ENCODE assay signal across 8 mouse cellular contexts in genomic region chr13:69810936-69811680, GRCm38 (mm10). TPM values are rescaled to one million over a fixed set of nuclear protein-coding genes. Genes with fewer than 3 reads are reported as not detected.
DNase-seq lines count a peak whose midpoint lies in the region; ATAC-seq lines count a peak whose summit lies in the region.

No protein-coding gene starts in this region.

- H3K9me3 ChIP-seq in liver, embryonic 12.5 days (replicated peaks), result no peaks in the 10 kb centered on the region

- WGBS in liver, embryonic 12.5 days (ENCODE audit: insufficient replicate concordance), result 75% methylated on average over 14 of the region's 14 CpGs

- no peak for ATAC-seq in liver, embryonic 12.5 days

- peak overlapping the region; percentile 95 for H3K4me3 ChIP-seq in liver, embryonic 12.5 days

- H3K4me1 ChIP-seq in liver, embryonic 12.5 days, result peaks cover 23% of the 10 kb centered on the region

- H3K27me3 ChIP-seq in liver, embryonic 12.5 days (replicated peaks), result no peaks in the 10 kb centered on the region

- H3K36me3 ChIP-seq in liver, embryonic 12.5 days, result peaks cover 44% of the 10 kb centered on the region

- no peak overlapping the region for H3K27ac ChIP-seq in liver, embryonic 12.5 days

- H3K4me2 ChIP-seq in liver, embryonic 12.5 days, result peak overlapping the region; percentile 87

- DNase-seq in adrenal gland, adult (ENCODE audit: inconsistent age in 2 of 2, low spot score in 1 of 2), result peak; percentile 61 to 76
- no peak for DNase-seq in adrenal gland, postnatal 25 days
- DNase-seq in ovary, adult 18-20 months (ENCODE audit: low spot score), result peak; percentile 75
- DNase-seq in ovary, postnatal 10 days (ENCODE audit: low spot score), result no peak
- DNase-seq in testis, postnatal 14 days (ENCODE audit: low spot score), result peak; percentile 69
- DNase-seq in right cerebral cortex, postnatal 36 days (ENCODE audit: low spot score in 2 of 2), result no peak
- no peak for DNase-seq in left cerebral cortex, postnatal 14 days (ENCODE audit: low spot score in 2 of 2)

- intact Hi-C loops in left cerebral cortex, postnatal 14 days (cut with DNase I), result loop anchor here (5.0 kb wide), 1 partner anchor 69 kb away; no protein-coding TSS in a partner anchor

- H3K9ac ChIP-seq in liver, embryonic 12.5 days, result peak overlapping the region; percentile 93

RNA-seq across cellular contexts. Expression of gene Med10, which starts 8.9 kb away (rescaled TPM):
- total RNA-seq in adrenal gland, postnatal 25 days (2021), result 69.2 and 91.5 TPM in 2 replicates
- polyA plus RNA-seq in liver, embryonic 12.5 days (2016; fragmentation: Nextera tagmentation; extraction: Ambion mirVana), result 70.5 and 72.1 TPM in 2 replicates
- 10 to 100 TPM; 58.3 to 62.7 TPM for total RNA-seq in left cerebral cortex, postnatal 14 days (2021)

Comparison
In these comparisons a context has a peak if more than half of its experiments do, and no peak if none do; other contexts are left out.
1. DNase-seq: peak in adrenal gland, adult (2 of 2), ovary, adult 18-20 months (single experiment) and testis, postnatal 14 days (single experiment); none in adrenal gland, postnatal 25 days (single experiment), ovary, postnatal 10 days (single experiment), right cerebral cortex, postnatal 36 days (0 of 2) and left cerebral cortex, postnatal 14 days (0 of 2).